Mouse (Mus musculus): Measurements from ENCODE around the gene Zmym5. TPM values are rescaled to one million over a fixed set of nuclear protein-coding genes. Genes with fewer than 3 reads are reported as not detected.
A peak's percentile ranks its signal among the peaks of the same experiment; 100 is the strongest.
"Not testable (repeated sequence)": the region's sequence is repeated elsewhere in the genome, so short reads cannot be mapped to it uniquely, and the experiment has no call there.

The Zmym5 gene
- total and polyA plus RNA-seq, 3 experiments: 6.7 to 36.5 (median 13.2) TPM

GRCm38 (mm10) chr14:56810781-56811690, 480 bp downstream of the Zmym5 start:
- TF ChIP-seq HCFC1 (IDR thresholded peaks at IDR 0.05; ENCODE audit: low read depth, low read length) (0 out of 2 replicates have a peak, but pooled peaks have one; percentile 10), UBTF (IDR thresholded peaks at IDR 0.05; ENCODE audit: borderline replicate concordance, insufficient read depth, low read depth, low read length) (0 out of 2 replicates have a peak, but pooled peaks have one; percentile 56), ZNF384 (IDR thresholded peaks at IDR 0.05; ENCODE audit: low read depth, low read length) (peak; percentile 90), TBP (IDR thresholded peaks at IDR 0.05; ENCODE audit: low read depth, low read length) (0 out of 2 replicates have a peak, but pooled peaks have one; percentile 46), POLR2A (IDR thresholded peaks at IDR 0.05; ENCODE audit: control insufficient read depth in 1 of 2, insufficient read depth in 1 of 2, low read depth in 1 of 2, low read length in 2 of 2, poor library complexity in 1 of 2) (peak in 1 of 2 experiments; percentile 41; a peak in 1 of 4 replicates), MXI1 (IDR thresholded peaks at IDR 0.05; ENCODE audit: low read depth, low read length) (peak; percentile 53; the same call in 1 of the 2 replicates), SIN3A (IDR thresholded peaks at IDR 0.05; ENCODE audit: low read length) (peak; percentile 3; the same call in 1 of the 2 replicates)
- Histone ChIP-seq H3K4me1 (ENCODE audit: control insufficient read depth in 1 of 2, insufficient read depth in 2 of 2, low read length in 2 of 2) (peaks cover 2 to 14% of the 10 kb centered on the region in 2 experiments), H3K27ac (ENCODE audit: control insufficient read depth, low read depth, low read length) (peak overlapping the region; percentile 68), H3K4me3 (ENCODE audit: control insufficient read depth in 1 of 2, insufficient read depth in 1 of 2, low read depth in 2 of 2, low read length in 2 of 2) (peak overlapping the region; percentile 59 to 68), H3K79me2 (ENCODE audit: control insufficient read depth, insufficient read depth, low read length, poor library complexity) (peaks cover 12% of the 10 kb centered on the region), H3K9ac (ENCODE audit: control insufficient read depth, low read depth, low read length, poor library complexity, severe bottlenecking) (peak overlapping the region; percentile 81)
- H3K27me3 ChIP-seq (ENCODE audit: control insufficient read depth in 1 of 2, insufficient read depth in 2 of 2, low read length in 2 of 2); H3K9me3 ChIP-seq (replicated peaks; ENCODE audit: insufficient read depth, low read length); H3K36me3 ChIP-seq (ENCODE audit: control insufficient read depth in 1 of 2, insufficient read depth in 2 of 2, low read length in 2 of 2): not testable (repeated sequence)
- DNase-seq (ENCODE audit: low read depth, low spot score): peak; percentile 76

- DNase-seq (ENCODE audit: low read depth, low spot score): peak; percentile 77
- H3K4me1 ChIP-seq (ENCODE audit: control insufficient read depth in 1 of 2, insufficient read depth in 2 of 2, low read length in 2 of 2): no peaks in the 10 kb centered on the region
- H3K36me3 ChIP-seq (ENCODE audit: control insufficient read depth in 1 of 2, insufficient read depth in 2 of 2, low read length in 2 of 2): peaks cover 0 to 9% of the 10 kb centered on the region in 2 experiments; a peak in 2 of 4 replicates
- H3K4me3 ChIP-seq (ENCODE audit: control insufficient read depth in 1 of 2, insufficient read depth in 1 of 2, low read depth in 2 of 2, low read length in 2 of 2): no peak overlapping the region
- H3K27me3 ChIP-seq (ENCODE audit: control insufficient read depth in 1 of 2, insufficient read depth in 2 of 2, low read length in 2 of 2): no peaks in the 10 kb centered on the region
- TF ChIP-seq POLR2AphosphoS2 (IDR thresholded peaks at IDR 0.05; ENCODE audit: low read length) (no peak), GATA1 (IDR thresholded peaks at IDR 0.05; ENCODE audit: low read depth, low read length) (no peak), RCOR1 (IDR thresholded peaks at IDR 0.05; ENCODE audit: low read depth, low read length) (no peak), RAD21 (IDR thresholded peaks at IDR 0.05; ENCODE audit: low read depth, low read length) (peak; percentile 81), NRF1 (IDR thresholded peaks at IDR 0.05; ENCODE audit: insufficient read depth, low read depth, low read length, poor library complexity, severe bottlenecking) (no peak), ETS1 (IDR thresholded peaks at IDR 0.05; ENCODE audit: low read depth, low read length) (no peak), SMC3 (IDR thresholded peaks at IDR 0.05; ENCODE audit: low read depth, low read length) (peak; percentile 81), ZNF384 (IDR thresholded peaks at IDR 0.05; ENCODE audit: low read depth, low read length) (no peak), CTCF (IDR thresholded peaks at IDR 0.05 in 2 of 3, conservative IDR thresholded peaks at IDR 0.05 in 1 of 3; ENCODE audit: control insufficient read depth in 1 of 3, insufficient read depth in 1 of 3, low read depth in 2 of 3, low read length in 3 of 3, poor library complexity in 1 of 3, severe bottlenecking in 1 of 3) (peak; percentile 45 to 83 (median 59)), KAT2A (conservative IDR thresholded peaks at IDR 0.05; ENCODE audit: low read depth, low read length) (no peak), UBTF (IDR thresholded peaks at IDR 0.05; ENCODE audit: borderline replicate concordance, insufficient read depth, low read depth, low read length) (no peak), MAFK (IDR thresholded peaks at IDR 0.05; ENCODE audit: borderline replicate concordance, low read depth, low read length) (no peak), MXI1 (IDR thresholded peaks at IDR 0.05; ENCODE audit: low read depth, low read length) (no peak), SIN3A (IDR thresholded peaks at IDR 0.05; ENCODE audit: low read length) (no peak), E2F4 (IDR thresholded peaks at IDR 0.05; ENCODE audit: borderline replicate concordance, low read depth, low read length) (no peak), ZC3H11A (IDR thresholded peaks at IDR 0.05; ENCODE audit: low read depth, low read length) (peak; percentile 64), EP300 (IDR thresholded peaks at IDR 0.05; ENCODE audit: low read depth in 1 of 2, low read length in 2 of 2) (no peak)
- no peak overlapping the region for H3K9ac ChIP-seq (ENCODE audit: control insufficient read depth, low read depth, low read length, poor library complexity, severe bottlenecking)
- H3K9me3 ChIP-seq (replicated peaks; ENCODE audit: insufficient read depth, low read length): no peaks in the 10 kb centered on the region
- H3K27ac ChIP-seq (ENCODE audit: control insufficient read depth, low read depth, low read length): no peak overlapping the region
- H3K79me2 ChIP-seq (ENCODE audit: control insufficient read depth, insufficient read depth, low read length, poor library complexity): no peaks in the 10 kb centered on the region
Observed at GRCm38 (mm10) chr14:56793243-56793642, 18.3 kb downstream of the Zmym5 start.

Measured in MEL (cell line).